ENCODE assay signal across 8 mouse cellular contexts in the genomic region with DNA sequence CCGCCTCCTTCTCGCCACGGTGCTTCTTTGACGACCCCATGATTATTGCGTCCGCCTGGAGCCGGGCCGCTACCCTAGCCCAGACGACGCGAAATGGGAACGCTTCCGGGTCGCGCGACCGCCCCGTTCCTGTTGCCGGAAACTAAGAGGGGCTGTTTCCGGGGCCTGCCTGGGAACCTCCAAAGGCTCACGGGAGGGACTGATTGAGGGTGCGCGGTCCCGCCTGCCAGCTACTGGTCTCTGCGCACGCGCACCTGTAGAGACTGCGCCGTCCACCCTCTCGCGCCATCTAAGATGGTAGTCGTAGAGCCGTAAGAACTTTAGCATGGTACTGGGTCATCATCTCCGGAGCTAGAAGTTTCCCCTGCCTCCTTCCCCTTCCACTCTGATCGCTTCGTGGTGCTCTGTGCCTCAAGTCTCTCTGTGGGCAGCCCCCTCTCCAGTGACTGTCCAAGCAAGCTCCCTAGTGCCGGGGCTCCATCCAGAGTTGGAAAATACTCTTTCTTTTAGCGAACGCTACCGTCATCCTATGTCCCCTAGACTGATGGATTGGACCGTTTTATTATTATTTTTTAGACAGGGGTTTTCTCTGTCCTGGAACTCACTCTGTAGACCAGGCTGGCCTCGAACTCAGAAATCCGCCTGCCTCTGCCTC. TPM values are rescaled to one million over a fixed set of nuclear protein-coding genes. Genes with fewer than 3 reads are reported as not detected.
DNase-seq lines count a peak whose midpoint lies in the region; ATAC-seq lines count a peak whose summit lies in the region.

A gene (minus strand): TSS at position 116 of the 655 bp plus-strand sequence.

- peak within 1 kb of the TSS; percentile 99 for H3K4me3 ChIP-seq in lung, embryonic 16.5 days (ENCODE audit: low read length)

- H3K4me1 ChIP-seq in lung, embryonic 16.5 days (replicated peaks; ENCODE audit: control insufficient read depth, insufficient read depth, low read length): peaks cover 26% of the 10 kb centered on the region

- H3K27me3 ChIP-seq in lung, embryonic 16.5 days (ENCODE audit: control insufficient read depth, insufficient read depth, low read depth, low read length): no peaks in the 10 kb centered on the region

- peak within 1 kb of the TSS; percentile 94 for H3K4me2 ChIP-seq in lung, embryonic 16.5 days (ENCODE audit: low read depth, low read length)

- WGBS in lung, embryonic 16.5 days: 2% methylated on average over 43 of the region's 43 CpGs

- H3K36me3 ChIP-seq in lung, embryonic 16.5 days (ENCODE audit: control insufficient read depth, insufficient read depth, low read length): peaks cover 9% of the 10 kb centered on the region

- peak; percentile 89 to 92 for ATAC-seq in hematopoietic stem cell, adult 5-6 weeks (replicated peaks in 1 of 2; ENCODE audit: insufficient read depth in 1 of 2, low FRiP score in 2 of 2, low TSS enrichment in 1 of 2, low read depth in 1 of 2, poor library complexity in 2 of 2, severe bottlenecking in 2 of 2)
- peak; percentile 97 for ATAC-seq in lung, embryonic 16.5 days (ENCODE audit: low read depth)

- peak within 1 kb of the TSS; percentile 86 for H3K27ac ChIP-seq in lung, embryonic 16.5 days (ENCODE audit: low read length)

- peak; percentile 87 for DNase-seq in MEL-GATA-1-ER (ENCODE audit: extremely low read depth, low read depth)
- peak; percentile 94 for DNase-seq in cerebellum, adult 8-10 months
- peak; percentile 95 for DNase-seq in forelimb bud, embryonic 11.5 days (ENCODE audit: low read depth, low spot score)
- DNase-seq in layer of hippocampus, adult 9-10 months (ENCODE audit: low spot score): peak; percentile 89
- peak; percentile 77 for DNase-seq in ovary, postnatal 10 days (ENCODE audit: low spot score)
- DNase-seq in thymus, postnatal 10 days (ENCODE audit: low spot score in 2 of 2): peak; percentile 93 to 94

- H3K9ac ChIP-seq in lung, embryonic 16.5 days (ENCODE audit: low read length): peak within 1 kb of the TSS; percentile 96

- no peaks in the 10 kb centered on the region for H3K9me3 ChIP-seq in lung, embryonic 16.5 days (ENCODE audit: control insufficient read depth, low read length)

RNA-seq across cellular contexts. Expression of the gene that starts here (rescaled TPM):
- total RNA-seq in hematopoietic stem cell, adult 5-6 weeks (2017): 75.2 and 88.4 TPM in 2 replicates
- polyA plus RNA-seq in lung, embryonic 16.5 days (2015; fragmentation: Nextera tagmentation; extraction: Ambion mirVana): 67.4 and 69.7 TPM in 2 replicates

Comparison
In these comparisons a context has a peak if more than half of its experiments do, and no peak if none do; other contexts are left out.
1. Peak in every context shown above with its lines: DNase-seq, ATAC-seq, H3K4me3 ChIP-seq and H3K27ac ChIP-seq.